Mouse (Mus musculus): Measurements from ENCODE around the gene Plod3. TPM values are rescaled to one million over a fixed set of nuclear protein-coding genes. Genes with fewer than 3 reads are reported as not detected.
A peak's percentile ranks its signal among the peaks of the same experiment; 100 is the strongest.

The Plod3 gene
- total and polyA plus RNA-seq, 2 experiments from 2014 or later = 21.7 to 37.1 TPM

DNA sequence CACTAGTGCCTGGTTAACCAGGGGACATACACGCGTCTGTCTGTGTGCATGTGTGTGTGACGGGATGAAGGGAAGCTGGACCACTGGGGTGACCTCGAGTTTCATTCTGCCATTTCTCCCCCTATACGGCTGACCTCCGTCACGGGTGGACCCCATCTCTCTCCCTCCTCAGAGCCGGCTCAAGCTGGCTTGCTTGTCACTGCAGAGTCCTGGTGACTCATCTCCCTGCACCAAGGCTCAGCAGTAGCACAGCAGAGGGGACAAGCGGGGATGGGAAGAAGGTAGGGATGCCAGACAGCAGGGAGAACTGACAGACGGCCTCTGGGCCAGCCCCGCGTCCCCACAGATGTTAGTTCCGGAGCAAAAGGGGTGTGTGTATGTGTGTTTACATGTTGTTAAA is 49.4 kb downstream of the Plod3 start:
- Histone ChIP-seq H3K4me2 (ENCODE audit: low read depth, low read length) (no peak overlapping the region), H3K4me1 (ENCODE audit: control insufficient read depth, insufficient read depth) (peaks cover 21% of the 10 kb centered on the region), H3K27me3 (ENCODE audit: control insufficient read depth, insufficient read depth, low read length) (peaks cover 11% of the 10 kb centered on the region), H3K36me3 (replicated peaks; ENCODE audit: control insufficient read depth, insufficient read depth, low read length) (peaks cover 60% of the 10 kb centered on the region), H3K4me3 (ENCODE audit: low read depth, low read length) (no peak overlapping the region), H3K27ac (ENCODE audit: low read depth) (no peak overlapping the region), H3K9me3 (replicated peaks; ENCODE audit: control insufficient read depth, low read length) (no peaks in the 10 kb centered on the region), H3K9ac (replicated peaks; ENCODE audit: low read depth, low read length) (no peak overlapping the region)
- TF ChIP-seq CTCF (IDR thresholded peaks at IDR 0.05; ENCODE audit: low read depth) = no peak
- no peak for TF ChIP-seq EP300 (IDR thresholded peaks at IDR 0.05; ENCODE audit: low read depth)
- no peak for ATAC-seq (ENCODE audit: insufficient read depth, low read depth)
- no peak for DNase-seq (ENCODE audit: low spot score)
- WGBS = 80% methylated on average over 13 of the region's 13 CpGs

DNA sequence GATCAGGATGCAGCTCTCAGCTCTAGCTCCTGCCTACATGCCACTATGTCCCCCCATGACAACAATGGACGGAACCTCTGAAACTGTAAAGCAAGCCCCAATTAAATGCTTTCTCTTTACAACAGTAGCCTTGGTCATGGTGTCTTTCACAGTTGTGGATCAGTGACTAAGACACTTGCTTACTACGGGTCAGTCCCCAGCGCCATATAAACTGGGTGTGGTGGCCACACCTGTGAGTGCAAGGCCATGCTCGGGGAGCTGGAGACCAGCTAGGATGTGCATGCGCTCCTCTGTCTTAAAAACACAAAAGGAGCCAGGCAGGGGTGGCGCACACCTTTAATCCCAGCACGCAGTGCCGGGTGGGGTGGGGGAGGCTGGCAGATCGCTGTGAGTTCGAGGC is 52.6 kb downstream of the Plod3 start:
- TF ChIP-seq EP300 (IDR thresholded peaks at IDR 0.05; ENCODE audit: low read depth) (no peak), CTCF (IDR thresholded peaks at IDR 0.05; ENCODE audit: low read depth) (no peak)
- Histone ChIP-seq H3K4me2 (ENCODE audit: low read depth, low read length) (no peak overlapping the region), H3K36me3 (replicated peaks; ENCODE audit: control insufficient read depth, insufficient read depth, low read length) (peaks cover 78% of the 10 kb centered on the region), H3K27me3 (ENCODE audit: control insufficient read depth, insufficient read depth, low read length) (no peaks in the 10 kb centered on the region), H3K9ac (replicated peaks; ENCODE audit: low read depth, low read length) (no peak overlapping the region), H3K9me3 (replicated peaks; ENCODE audit: control insufficient read depth, low read length) (no peaks in the 10 kb centered on the region), H3K4me1 (ENCODE audit: control insufficient read depth, insufficient read depth) (no peaks in the 10 kb centered on the region), H3K27ac (ENCODE audit: low read depth) (no peak overlapping the region), H3K4me3 (ENCODE audit: low read depth, low read length) (no peak overlapping the region)
- 93% methylated on average over 10 of the region's 10 CpGs for WGBS
- ATAC-seq (ENCODE audit: insufficient read depth, low read depth) (no peak), DNase-seq (ENCODE audit: low spot score) (no peak)

- 83% methylated on average over 10 of the region's 10 CpGs for WGBS
Observed at GRCm38 (mm10) chr5:137041442-137041841, 54.6 kb downstream of the Plod3 start.

GRCm38 (mm10) chr5:137043997-137044396 is 57.2 kb downstream of the Plod3 start:
- no peak for DNase-seq (ENCODE audit: low spot score)
- H3K27me3 ChIP-seq (ENCODE audit: control insufficient read depth, insufficient read depth, low read length) = no peaks in the 10 kb centered on the region
- 91% methylated on average over 7 of the region's 7 CpGs for WGBS
- no peak overlapping the region for H3K27ac ChIP-seq (ENCODE audit: low read depth)
- ATAC-seq (ENCODE audit: insufficient read depth, low read depth) = no peak
- H3K4me1 ChIP-seq (ENCODE audit: control insufficient read depth, insufficient read depth) = 0 out of 2 replicates have a peak, but pooled peaks cover 8% of the 10 kb centered on the region
- no peak overlapping the region for H3K4me3 ChIP-seq (ENCODE audit: low read depth, low read length)
- no peak overlapping the region for H3K9ac ChIP-seq (replicated peaks; ENCODE audit: low read depth, low read length)
- H3K4me2 ChIP-seq (ENCODE audit: low read depth, low read length) = no peak overlapping the region
- no peak for TF ChIP-seq CTCF (IDR thresholded peaks at IDR 0.05; ENCODE audit: low read depth)
- no peak for TF ChIP-seq EP300 (IDR thresholded peaks at IDR 0.05; ENCODE audit: low read depth)
- peaks cover 38% of the 10 kb centered on the region for H3K36me3 ChIP-seq (replicated peaks; ENCODE audit: control insufficient read depth, insufficient read depth, low read length)
- H3K9me3 ChIP-seq (replicated peaks; ENCODE audit: control insufficient read depth, low read length) = no peaks in the 10 kb centered on the region

More at GRCm38 (mm10) chr5:137041442-137041841, 54.6 kb downstream of the Plod3 start:
- ATAC-seq (ENCODE audit: insufficient read depth, low read depth) (no peak), DNase-seq (ENCODE audit: low spot score) (no peak)
- H3K9ac ChIP-seq (replicated peaks; ENCODE audit: low read depth, low read length) = no peak overlapping the region
- H3K4me3 ChIP-seq (ENCODE audit: low read depth, low read length) = no peak overlapping the region
- no peak for TF ChIP-seq EP300 (IDR thresholded peaks at IDR 0.05; ENCODE audit: low read depth)
- TF ChIP-seq CTCF (IDR thresholded peaks at IDR 0.05; ENCODE audit: low read depth) = no peak
- 0 out of 2 replicates have a peak, but pooled peaks cover 8% of the 10 kb centered on the region for H3K4me1 ChIP-seq (ENCODE audit: control insufficient read depth, insufficient read depth)
- H3K36me3 ChIP-seq (replicated peaks; ENCODE audit: control insufficient read depth, insufficient read depth, low read length) = peaks cover 63% of the 10 kb centered on the region
- H3K27ac ChIP-seq (ENCODE audit: low read depth) = no peak overlapping the region
- H3K27me3 ChIP-seq (ENCODE audit: control insufficient read depth, insufficient read depth, low read length) = no peaks in the 10 kb centered on the region
- H3K9me3 ChIP-seq (replicated peaks; ENCODE audit: control insufficient read depth, low read length) = no peaks in the 10 kb centered on the region
- no peak overlapping the region for H3K4me2 ChIP-seq (ENCODE audit: low read depth, low read length)

DNA sequence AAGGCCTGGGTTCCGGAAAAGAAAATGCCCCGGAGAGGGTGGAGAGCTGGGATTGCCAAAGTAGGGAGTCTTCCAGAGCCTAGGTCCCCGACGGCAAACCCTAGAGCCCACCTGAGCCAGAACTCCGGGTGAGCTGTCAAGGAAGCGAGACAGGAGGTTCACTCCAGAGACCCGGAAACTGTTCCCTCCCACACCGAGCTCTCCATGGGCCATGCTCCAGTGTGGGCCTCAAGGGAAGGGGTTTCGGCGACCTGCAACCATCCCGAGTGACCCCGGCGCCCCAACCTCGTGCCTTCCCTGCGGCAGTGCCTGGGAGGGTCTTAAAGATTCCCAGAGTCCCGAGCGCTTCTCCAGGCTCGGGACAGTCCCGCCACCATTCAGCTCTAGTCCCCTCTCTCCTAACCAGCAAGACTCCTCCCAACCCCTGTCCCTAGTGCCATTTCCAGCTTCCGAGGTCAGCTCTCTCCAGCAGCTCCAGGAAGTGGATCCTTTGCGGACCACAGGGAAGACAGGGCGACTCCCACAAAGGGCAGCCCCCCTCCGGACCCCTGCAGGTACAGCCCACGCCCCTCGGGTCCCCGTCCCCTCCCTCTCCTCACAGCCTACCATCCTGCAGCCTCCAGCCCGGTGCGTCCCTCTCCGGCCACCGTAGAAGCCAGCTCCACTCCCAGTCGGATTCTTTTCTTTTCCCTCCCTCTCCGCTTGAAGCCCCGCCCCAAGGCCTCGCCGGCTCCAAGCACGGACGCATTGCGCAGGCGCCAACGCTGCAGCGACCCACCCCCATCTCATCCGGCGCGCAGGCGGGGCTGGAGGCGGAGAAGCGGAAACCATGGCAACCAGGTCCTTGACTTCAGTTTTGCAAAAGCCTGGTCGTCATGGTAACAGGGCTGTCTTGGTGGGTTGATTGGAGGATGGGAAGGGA is 58.8 kb downstream of the Plod3 start, which contains the start of gene Ap1s1:
Gene Ap1s1, minus strand, starts transcription at position 734 of the 922 bp plus-strand sequence.
- WGBS = 2% methylated on average over 47 of the region's 48 CpGs
- no peaks in the 10 kb centered on the region for H3K9me3 ChIP-seq (replicated peaks; ENCODE audit: control insufficient read depth, low read length)
- TF ChIP-seq EP300 (IDR thresholded peaks at IDR 0.05; ENCODE audit: low read depth) = no peak
- no peak for TF ChIP-seq CTCF (IDR thresholded peaks at IDR 0.05; ENCODE audit: low read depth)

More for the DNA sequence above, 58.8 kb downstream of the Plod3 start, which contains the start of gene Ap1s1:
- Histone ChIP-seq H3K4me2 (ENCODE audit: low read depth, low read length) (peak within 1 kb of the TSS; percentile 97), H3K27me3 (ENCODE audit: control insufficient read depth, insufficient read depth, low read length) (no peaks in the 10 kb centered on the region), H3K27ac (ENCODE audit: low read depth) (peak within 1 kb of the TSS; percentile 49), H3K4me3 (ENCODE audit: low read depth, low read length) (peak within 1 kb of the TSS; percentile 76), H3K9ac (replicated peaks; ENCODE audit: low read depth, low read length) (peak within 1 kb of the TSS; percentile 72), H3K36me3 (replicated peaks; ENCODE audit: control insufficient read depth, insufficient read depth, low read length) (peaks cover 22% of the 10 kb centered on the region), H3K4me1 (ENCODE audit: control insufficient read depth, insufficient read depth) (0 out of 2 replicates have a peak, but pooled peaks cover 8% of the 10 kb centered on the region)
- ATAC-seq (ENCODE audit: insufficient read depth, low read depth) (peak; percentile 93), DNase-seq (ENCODE audit: low spot score) (peak; percentile 94)

MicroRNAs encoded within 50 kb of the gene (microRNA counts, 519-probe panel; counts per million panel counts)
- not detected for microRNA mmu-miR-702

Small RNA genes within 50 kb of the gene (microRNA-seq; reads per million reads assigned to microRNA genes)
- 35.2 reads per million, percentile 43 among the genes with 10 or more reads in this experiment for gene Mir702

Other genes starting within 250 kb of the Plod3 start
- 8.1 and 9.9 TPM in 2 replicates for gene Col26a1, start 103.8 kb upstream of the Plod3 start, total RNA-seq (2014; rRNA removed; ENCODE audit: low replicate concordance)
- gene Col26a1, start 103.8 kb upstream of the Plod3 start, polyA plus RNA-seq (2015; fragmentation: Nextera tagmentation; extraction: Ambion mirVana) = 4.1 and 5.4 TPM in 2 replicates
- 7.0 and 18.3 TPM in 2 replicates for gene Ift22, start 78.9 kb upstream of the Plod3 start, total RNA-seq (2014; rRNA removed; ENCODE audit: low replicate concordance)
- gene Ift22, start 78.9 kb upstream of the Plod3 start, polyA plus RNA-seq (2015; fragmentation: Nextera tagmentation; extraction: Ambion mirVana) = 23.3 and 27.2 TPM in 2 replicates
- 143 and 175 TPM in 2 replicates for gene Fis1, start 33.7 kb upstream of the Plod3 start, total RNA-seq (2014; rRNA removed; ENCODE audit: low replicate concordance)
- gene Fis1, start 33.7 kb upstream of the Plod3 start, polyA plus RNA-seq (2015; fragmentation: Nextera tagmentation; extraction: Ambion mirVana) = 245 and 249 TPM in 2 replicates
- gene Cldn15, start 20.4 kb upstream of the Plod3 start, total RNA-seq (2014; rRNA removed; ENCODE audit: low replicate concordance) = 10.2 and 19.3 TPM in 2 replicates
- 7.9 and 9.1 TPM in 2 replicates for gene Cldn15, start 20.4 kb upstream of the Plod3 start, polyA plus RNA-seq (2015; fragmentation: Nextera tagmentation; extraction: Ambion mirVana)
- 39.7 and 45.6 TPM in 2 replicates for gene Znhit1, start 1.0 kb downstream of the Plod3 start, total RNA-seq (2014; rRNA removed; ENCODE audit: low replicate concordance)
- 77.0 and 78.0 TPM in 2 replicates for gene Znhit1, start 1.0 kb downstream of the Plod3 start, polyA plus RNA-seq (2015; fragmentation: Nextera tagmentation; extraction: Ambion mirVana)
- gene Vgf, start 39.4 kb downstream of the Plod3 start, total RNA-seq (2014; rRNA removed; ENCODE audit: low replicate concordance) = not detected in 2 replicates
- 0.05 TPM in 1 of 2 replicates, not detected in the other for gene Vgf, start 39.4 kb downstream of the Plod3 start, polyA plus RNA-seq (2015; fragmentation: Nextera tagmentation; extraction: Ambion mirVana)
- 45.0 and 94.4 TPM in 2 replicates for gene Ap1s1, start 59.1 kb downstream of the Plod3 start, total RNA-seq (2014; rRNA removed; ENCODE audit: low replicate concordance)
- gene Ap1s1, start 59.1 kb downstream of the Plod3 start, polyA plus RNA-seq (2015; fragmentation: Nextera tagmentation; extraction: Ambion mirVana) = 93.0 and 96.5 TPM in 2 replicates
- gene Serpine1, start 85.2 kb downstream of the Plod3 start, total RNA-seq (2014; rRNA removed; ENCODE audit: low replicate concordance) = 19.1 and 26.4 TPM in 2 replicates
- gene Serpine1, start 85.2 kb downstream of the Plod3 start, polyA plus RNA-seq (2015; fragmentation: Nextera tagmentation; extraction: Ambion mirVana) = 0.93 and 1.2 TPM in 2 replicates
- 15.1 and 20.3 TPM in 2 replicates for gene Trim56, start 129.2 kb downstream of the Plod3 start, total RNA-seq (2014; rRNA removed; ENCODE audit: low replicate concordance)
- 4.7 and 4.9 TPM in 2 replicates for gene Trim56, start 129.2 kb downstream of the Plod3 start, polyA plus RNA-seq (2015; fragmentation: Nextera tagmentation; extraction: Ambion mirVana)
- not detected in 2 replicates for gene Muc3, start 162.3 kb downstream of the Plod3 start, total RNA-seq (2014; rRNA removed; ENCODE audit: low replicate concordance)
- not detected in 2 replicates for gene Muc3, start 162.3 kb downstream of the Plod3 start, polyA plus RNA-seq (2015; fragmentation: Nextera tagmentation; extraction: Ambion mirVana)
- 0.34 TPM in 1 of 2 replicates, not detected in the other for gene Muc3a, start 225.4 kb downstream of the Plod3 start, total RNA-seq (2014; rRNA removed; ENCODE audit: low replicate concordance)
- gene Muc3a, start 225.4 kb downstream of the Plod3 start, polyA plus RNA-seq (2015; fragmentation: Nextera tagmentation; extraction: Ambion mirVana) = not detected in 2 replicates

Measured in heart, postnatal 0 days (tissue).